In the genomic region with DNA sequence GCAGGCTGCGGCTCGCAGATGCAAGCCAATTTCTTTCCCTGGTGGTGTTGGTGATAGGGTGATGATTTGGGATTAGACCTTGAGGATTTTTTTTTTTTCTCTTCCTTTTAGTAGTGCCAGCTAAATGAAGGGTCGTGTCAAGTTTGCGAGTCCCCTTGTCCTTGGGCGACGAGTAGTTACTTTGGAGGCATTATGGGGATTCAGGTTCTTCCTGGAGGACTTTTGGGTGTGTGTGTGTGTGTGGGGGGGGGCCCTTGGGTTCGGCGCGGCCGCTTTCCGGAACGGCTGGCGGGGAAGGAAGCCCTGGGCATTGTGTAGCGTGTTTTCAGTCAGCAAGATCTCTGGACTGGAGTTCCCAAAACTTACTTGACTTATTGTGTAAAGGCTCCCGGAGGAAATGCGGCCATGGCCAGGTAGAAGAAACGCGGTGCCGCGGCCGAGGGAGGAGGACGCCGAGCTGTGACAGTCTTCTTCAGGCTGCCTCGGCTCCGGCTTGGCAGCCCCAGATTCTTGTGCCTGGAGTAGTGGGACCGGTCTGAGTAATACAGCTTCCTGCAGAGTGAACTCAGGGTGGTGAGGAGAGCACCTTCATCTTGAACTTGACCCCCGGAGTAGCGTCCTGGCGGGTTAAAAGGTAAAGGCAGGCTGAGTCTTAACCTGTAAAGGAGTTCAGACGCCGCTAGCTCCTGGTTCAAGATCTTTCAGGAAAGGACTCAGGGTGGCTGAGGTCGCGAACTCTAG, we compare ENCODE assay signal across 8 mouse cellular contexts. TPM values are rescaled to one million over a fixed set of nuclear protein-coding genes. Genes with fewer than 3 reads are reported as not detected.
DNase-seq lines count a peak whose midpoint lies in the region; ATAC-seq and TF ChIP-seq lines count a peak whose summit lies in the region.

No protein-coding gene starts in this region.

- no peaks in the 10 kb centered on the region for H3K9me3 ChIP-seq in ES-Bruce4 (replicated peaks; ENCODE audit: control insufficient read depth, insufficient read depth, low read length, poor library complexity, severe bottlenecking)
- no peaks in the 10 kb centered on the region for H3K9me3 ChIP-seq in heart, embryonic 14.5 days (ENCODE audit: control insufficient read depth, low read length)
- H3K9me3 ChIP-seq in kidney, embryonic 16.5 days (ENCODE audit: low read length), result no peaks in the 10 kb centered on the region
- H3K9me3 ChIP-seq in lung, postnatal 0 days (ENCODE audit: low read length), result no peaks in the 10 kb centered on the region

- ATAC-seq in heart, embryonic 14.5 days (ENCODE audit: insufficient number of reproducible peaks, insufficient read depth, low FRiP score, low read depth), result no peak
- peak; percentile 13; the same call in 1 of the 2 replicates for ATAC-seq in kidney, embryonic 16.5 days (ENCODE audit: low FRiP score, low TSS enrichment)
- peak; percentile 38; the same call in 1 of the 2 replicates for ATAC-seq in lung, postnatal 0 days

- no peak for TF ChIP-seq CTCF in ES-Bruce4 (IDR thresholded peaks at IDR 0.05; ENCODE audit: low read depth, low read length)
- no peak for TF ChIP-seq CTCF in cortical plate, adult 2 months (IDR thresholded peaks at IDR 0.05; ENCODE audit: extremely low read depth, insufficient read depth, low read length)
- no peak for TF ChIP-seq CTCF in lung, postnatal 0 days (IDR thresholded peaks at IDR 0.05)

- TF ChIP-seq POLR2A in ES-Bruce4 (IDR thresholded peaks at IDR 0.05; ENCODE audit: insufficient read depth, low read length), result no peak
- no peak for TF ChIP-seq POLR2A in cortical plate, adult 2 months (IDR thresholded peaks at IDR 0.05; ENCODE audit: extremely low read depth, insufficient read depth, low read length)

- H3K27me3 ChIP-seq in ES-Bruce4 (ENCODE audit: control insufficient read depth, insufficient read depth, low read length, poor library complexity, severe bottlenecking), result no peaks in the 10 kb centered on the region
- H3K27me3 ChIP-seq in heart, embryonic 14.5 days (ENCODE audit: control insufficient read depth, insufficient read depth, low read length), result no peaks in the 10 kb centered on the region
- H3K27me3 ChIP-seq in kidney, embryonic 16.5 days (ENCODE audit: insufficient read depth, low read length), result no peaks in the 10 kb centered on the region
- H3K27me3 ChIP-seq in lung, postnatal 0 days (replicated peaks; ENCODE audit: insufficient read depth, low read length), result no peaks in the 10 kb centered on the region

- WGBS in heart, embryonic 14.5 days, result under 1% methylated on average over 33 of the region's 33 CpGs
- 0% methylated on average over 33 of the region's 33 CpGs for WGBS in kidney, embryonic 16.5 days
- WGBS in lung, postnatal 0 days, result 1% methylated on average over 33 of the region's 33 CpGs

- peak overlapping the region; percentile 7; the same call in 1 of the 2 replicates for H3K27ac ChIP-seq in ES-Bruce4 (ENCODE audit: insufficient read depth, low read length)
- H3K27ac ChIP-seq in cortical plate, adult 2 months (ENCODE audit: insufficient read depth, low read length), result no peak overlapping the region
- H3K27ac ChIP-seq in heart, embryonic 14.5 days (replicated peaks in 1 of 2; ENCODE audit: control insufficient read depth in 1 of 2, insufficient read depth in 1 of 2, low read depth in 2 of 2, low read length in 2 of 2), result peak overlapping the region; percentile 97
- H3K27ac ChIP-seq in kidney, embryonic 16.5 days (ENCODE audit: low read length), result peak overlapping the region; percentile 98
- H3K27ac ChIP-seq in lung, postnatal 0 days (ENCODE audit: low read length), result peak overlapping the region; percentile 96

- H3K4me2 ChIP-seq in heart, embryonic 14.5 days (ENCODE audit: low read length), result peak overlapping the region; percentile 86
- peak overlapping the region; percentile 86 for H3K4me2 ChIP-seq in kidney, embryonic 16.5 days (replicated peaks; ENCODE audit: low read depth, low read length)
- H3K4me2 ChIP-seq in lung, postnatal 0 days (replicated peaks; ENCODE audit: low read depth, low read length), result peak overlapping the region; percentile 88

- peak overlapping the region; percentile 92 for H3K9ac ChIP-seq in ES-Bruce4 (ENCODE audit: low read depth, poor library complexity, severe bottlenecking)
- peak overlapping the region; percentile 93 for H3K9ac ChIP-seq in heart, embryonic 14.5 days (ENCODE audit: low read length)
- peak overlapping the region; percentile 98 for H3K9ac ChIP-seq in kidney, embryonic 16.5 days (replicated peaks; ENCODE audit: low read length)
- H3K9ac ChIP-seq in lung, postnatal 0 days (replicated peaks; ENCODE audit: low read depth), result peak overlapping the region; percentile 92

- no peak for TF ChIP-seq EP300 in ES-Bruce4 (IDR thresholded peaks at IDR 0.05; ENCODE audit: insufficient read depth, low read depth, low read length)
- TF ChIP-seq EP300 in lung, postnatal 0 days (IDR thresholded peaks at IDR 0.05), result no peak

- no peaks in the 10 kb centered on the region for H3K36me3 ChIP-seq in ES-Bruce4 (ENCODE audit: control insufficient read depth, insufficient read depth, low read length, poor library complexity, severe bottlenecking)
- no peaks in the 10 kb centered on the region for H3K36me3 ChIP-seq in heart, embryonic 14.5 days (ENCODE audit: control insufficient read depth, insufficient read depth, low read length)
- H3K36me3 ChIP-seq in kidney, embryonic 16.5 days (ENCODE audit: insufficient read depth, low read length), result no peaks in the 10 kb centered on the region
- H3K36me3 ChIP-seq in lung, postnatal 0 days (ENCODE audit: insufficient read depth, low read length), result no peaks in the 10 kb centered on the region

- DNase-seq in 3T3-L1 (ENCODE audit: low read depth, low spot score), result peak; percentile 65
- peak; percentile 63 for DNase-seq in lung, postnatal 0 days (ENCODE audit: low spot score)
- DNase-seq in right cerebral cortex, postnatal 4 days, result peak; percentile 23
- no peak for DNase-seq in spleen, postnatal 36 days (ENCODE audit: low spot score in 2 of 2)

- peak overlapping the region; percentile 69 for H3K4me3 ChIP-seq in ES-Bruce4 (ENCODE audit: low read depth, low read length)
- H3K4me3 ChIP-seq in cortical plate, adult 2 months (ENCODE audit: insufficient read depth, low read length), result peak overlapping the region; percentile 58
- peak overlapping the region; percentile 80 to 82 for H3K4me3 ChIP-seq in heart, embryonic 14.5 days (ENCODE audit: control insufficient read depth in 1 of 2, insufficient read depth in 1 of 2, low read depth in 1 of 2, low read length in 2 of 2)
- peak overlapping the region; percentile 96 for H3K4me3 ChIP-seq in kidney, embryonic 16.5 days (ENCODE audit: low read length)
- peak overlapping the region; percentile 98 for H3K4me3 ChIP-seq in lung, postnatal 0 days (ENCODE audit: low read depth, low read length)

- peaks cover 2% of the 10 kb centered on the region for H3K4me1 ChIP-seq in ES-Bruce4 (ENCODE audit: control insufficient read depth, insufficient read depth, low read length)
- peaks cover 3% of the 10 kb centered on the region for H3K4me1 ChIP-seq in cortical plate, adult 2 months (ENCODE audit: control insufficient read depth, insufficient read depth, low read length)
- peaks cover 21 to 58% of the 10 kb centered on the region in 2 experiments for H3K4me1 ChIP-seq in heart, embryonic 14.5 days (ENCODE audit: control insufficient read depth in 2 of 2, insufficient read depth in 2 of 2, low read length in 2 of 2)
- peaks cover 65% of the 10 kb centered on the region for H3K4me1 ChIP-seq in kidney, embryonic 16.5 days (ENCODE audit: insufficient read depth, low read length)
- peaks cover 10% of the 10 kb centered on the region; the same call in 1 of the 2 replicates for H3K4me1 ChIP-seq in lung, postnatal 0 days (ENCODE audit: insufficient read depth, low read depth, low read length)

RNA-seq across cellular contexts. Expression of gene Tanc1, which starts 1.1 kb away (rescaled TPM):
- polyA plus RNA-seq in ES-Bruce4 (2011; ENCODE audit: insufficient read depth, insufficient read length, low read depth, missing spikeins), result 55.2 and 62.4 TPM in 2 replicates
- polyA plus RNA-seq in cortical plate, adult 2 months (2012; rRNA removed), result 9.8 and 14.3 TPM in 2 replicates
- 27.2 and 27.8 TPM in 2 replicates for polyA plus RNA-seq in heart, embryonic 14.5 days (2014; fragmentation: Nextera tagmentation; extraction: Ambion mirVana)
- 52.3 and 64.2 TPM in 2 replicates for polyA plus RNA-seq in kidney, embryonic 16.5 days (2015; fragmentation: Nextera tagmentation; extraction: Ambion mirVana)
- 20.9 and 24.0 TPM in 2 replicates for polyA plus RNA-seq in lung, postnatal 0 days (2015; fragmentation: Nextera tagmentation; extraction: Ambion mirVana)

Comparison
In these comparisons a context has a peak if more than half of its experiments do, and no peak if none do; other contexts are left out.
1. DNase-seq: peak in 3T3-L1 (single experiment), lung, postnatal 0 days (single experiment) and right cerebral cortex, postnatal 4 days (single experiment); none in spleen, postnatal 36 days (0 of 2).
2. Peak in every context shown above with its lines, with median percentiles within 50 percentile points of each other: H3K4me3 ChIP-seq, H3K9ac ChIP-seq and H3K4me2 ChIP-seq.